Mouse (Mus musculus): ENCODE measurements at regions not wholly inside any gene's neighbourhood (a gene's known extent, or its start where the extent isn't known, plus 50 kb on each side); places are given as distances from the start of the nearest gene placed in this dataset.

- TF ChIP-seq POLR2A (IDR thresholded peaks at IDR 0.05; ENCODE audit: borderline replicate concordance, extremely low read depth, low read depth, low read length) (no peak), CTCF (IDR thresholded peaks at IDR 0.05; ENCODE audit: insufficient read depth, low read length) (no peak)
Observed at GRCm38 (mm10) chr3:38131176-38131886, 353.3 kb downstream of the Ankrd50 start.

Data from lung, adult 2 months (tissue).